Mouse (Mus musculus) right cerebral cortex, postnatal 36 days (tissue): Measurements from ENCODE around the gene Uvssa.
A peak's percentile ranks its signal among the peaks of the same experiment; 100 is the strongest.

Experiments used
- DNase-seq, 2 experiments: peaks; one replicate each; pipeline ENCODE4 v3.0.0; 2022; ENCODE audit warnings: low spot score in 2 of 2, mixed read lengths in 1 of 2

Gene Uvssa

GRCm38 (mm10) chr5:33372331-33373038, 5.9 kb upstream of the Uvssa start:
- no peak for DNase-seq

GRCm38 (mm10) chr5:33377176-33377575, 1.2 kb upstream of the Uvssa start:
- no peak for DNase-seq

GRCm38 (mm10) chr5:33377801-33378301, 498 bp upstream of the Uvssa start:
- DNase-seq, result peak; percentile 20 to 23

- no peak for DNase-seq
These were observed 9.2 kb downstream of the Uvssa start for GRCm38 (mm10) chr5:33387550-33387949.

GRCm38 (mm10) chr5:33393803-33394202, 15.5 kb downstream of the Uvssa start:
- DNase-seq, result peak; percentile 71 to 73

GRCm38 (mm10) chr5:33395693-33396092, 17.3 kb downstream of the Uvssa start:
- no peak for DNase-seq

GRCm38 (mm10) chr5:33396828-33397227, 18.5 kb downstream of the Uvssa start:
- DNase-seq, result no peak

GRCm38 (mm10) chr5:33400819-33401218, 22.5 kb downstream of the Uvssa start:
- DNase-seq, result no peak

- no peak for DNase-seq
These were observed 42.0 kb downstream of the Uvssa start for GRCm38 (mm10) chr5:33420313-33420712.

- no peak for DNase-seq
These were observed 49.1 kb downstream of the Uvssa start for GRCm38 (mm10) chr5:33427461-33427860.

- no peak for DNase-seq
These were observed 51.8 kb downstream of the Uvssa start for GRCm38 (mm10) chr5:33430106-33430505.

- no peak for DNase-seq
These were observed 52.3 kb downstream of the Uvssa start for GRCm38 (mm10) chr5:33430511-33431172.

GRCm38 (mm10) chr5:33431173-33432005, 53.0 kb downstream of the Uvssa start:
- no peak for DNase-seq

GRCm38 (mm10) chr5:33432057-33432935, 53.9 kb downstream of the Uvssa start:
- no peak for DNase-seq

GRCm38 (mm10) chr5:33433201-33434138, 55.1 kb downstream of the Uvssa start, which contains the start of gene Nkx1-1:
Nkx1-1 (minus strand) TSS chr5:33433976.
- DNase-seq, result no peak

GRCm38 (mm10) chr5:33434141-33434780, 55.9 kb downstream of the Uvssa start:
- no peak for DNase-seq

- no peak for DNase-seq
These were observed 56.8 kb downstream of the Uvssa start for GRCm38 (mm10) chr5:33435151-33435550.

GRCm38 (mm10) chr5:33435941-33436340, 57.6 kb downstream of the Uvssa start:
- no peak for DNase-seq

- DNase-seq, result peak in 1 of 2 experiments; percentile 12
These were observed 59.9 kb downstream of the Uvssa start for GRCm38 (mm10) chr5:33438214-33438613.
